Mouse (Mus musculus) embryonic facial prominence, embryonic 11.5 days (tissue): ENCODE measurements around the gene Bsdc1. TPM values are rescaled to one million over a fixed set of nuclear protein-coding genes. Genes with fewer than 3 reads are reported as not detected.
"Not testable (repeated sequence)": the region's sequence is repeated elsewhere in the genome, so short reads cannot be mapped to it uniquely, and the experiment has no call there.

Experiments
- ATAC-seq: fragments of 200-750 bp; cut with Nextera tagmentation; replicated peaks from 2 replicates; pipeline ENCODE4 v1.8.0; 2017; ENCODE audit warnings: low read depth; ENCODE audit not compliant: insufficient number of reproducible peaks, low FRiP score, low TSS enrichment
- DNase-seq: peaks from one replicate; pipeline ENCODE4 v3.0.0-alpha.2; 2015; ENCODE audit warnings: low spot score
- H3K27ac ChIP-seq: fragments of 300-500 bp; sonication (generic); replicated peaks from 2 replicates; pipeline ENCODE4 v1.5.1; 2014; ENCODE audit warnings: mild to moderate bottlenecking, low read depth, low read length, control low read depth
- H3K27me3 ChIP-seq: fragments of 300-500 bp; sonication (generic); 2 replicates; pipeline ENCODE4 v1.6.1; 2014; ENCODE audit warnings: mild to moderate bottlenecking, low read length, moderate library complexity, mixed read lengths; ENCODE audit not compliant: control insufficient read depth, insufficient read depth
- H3K36me3 ChIP-seq: fragments of 300-500 bp; sonication (generic); replicated peaks from 2 replicates; pipeline ENCODE4 v1.6.1; 2014; ENCODE audit warnings: low read depth, mild to moderate bottlenecking, low read length, moderate library complexity, mixed read lengths; ENCODE audit not compliant: control insufficient read depth, insufficient read depth
- H3K4me1 ChIP-seq: fragments of 300-500 bp; sonication (generic); 2 replicates; pipeline ENCODE4 v1.6.1; 2014; ENCODE audit warnings: low read length, mixed read lengths; ENCODE audit not compliant: control insufficient read depth, insufficient read depth
- H3K4me2 ChIP-seq: fragments of 300-500 bp; sonication (generic); 2 replicates; pipeline ENCODE4 v1.6.1; 2014; ENCODE audit warnings: low read depth, mild to moderate bottlenecking, control low read depth, low read length, moderate library complexity
- H3K4me3 ChIP-seq: fragments of 300-500 bp; sonication (generic); 2 replicates; pipeline ENCODE4 v1.5.1; 2014; ENCODE audit warnings: low read depth, low read length, control low read depth
- H3K9ac ChIP-seq: fragments of 300-500 bp; sonication (generic); replicated peaks from 2 replicates; pipeline ENCODE4 v1.6.1; 2014; ENCODE audit warnings: mild to moderate bottlenecking, control low read depth, low read length
- H3K9me3 ChIP-seq: fragments of 300-500 bp; sonication (generic); replicated peaks from 2 replicates; pipeline ENCODE4 v1.6.1; 2016; ENCODE audit warnings: mild to moderate bottlenecking, low read length, inconsistent platforms, mixed read lengths; ENCODE audit not compliant: control insufficient read depth
- WGBS: fragments of 180-500 bp; shearing (Covaris S2); extraction: QIAGEN DNeasy Blood & Tissue Kit; methylation state at CpG from one replicate; pipeline ENCODE4 v1.1.7; 2014; 5-methylcytosine and 5-hydroxymethylcytosine counted together
- polyA plus RNA-seq: library from polyadenylated mRNA; unstranded; fragments of >200 nt; fragmentation: Nextera tagmentation; extraction: Ambion mirVana; gene quantifications from 2 replicates; pipeline ENCODE4 v1.2.1, GENCODE M21; 2014

Gene Bsdc1
- polyA plus RNA-seq, 1 experiment from 2014 or later = 21.2 TPM

DNA sequence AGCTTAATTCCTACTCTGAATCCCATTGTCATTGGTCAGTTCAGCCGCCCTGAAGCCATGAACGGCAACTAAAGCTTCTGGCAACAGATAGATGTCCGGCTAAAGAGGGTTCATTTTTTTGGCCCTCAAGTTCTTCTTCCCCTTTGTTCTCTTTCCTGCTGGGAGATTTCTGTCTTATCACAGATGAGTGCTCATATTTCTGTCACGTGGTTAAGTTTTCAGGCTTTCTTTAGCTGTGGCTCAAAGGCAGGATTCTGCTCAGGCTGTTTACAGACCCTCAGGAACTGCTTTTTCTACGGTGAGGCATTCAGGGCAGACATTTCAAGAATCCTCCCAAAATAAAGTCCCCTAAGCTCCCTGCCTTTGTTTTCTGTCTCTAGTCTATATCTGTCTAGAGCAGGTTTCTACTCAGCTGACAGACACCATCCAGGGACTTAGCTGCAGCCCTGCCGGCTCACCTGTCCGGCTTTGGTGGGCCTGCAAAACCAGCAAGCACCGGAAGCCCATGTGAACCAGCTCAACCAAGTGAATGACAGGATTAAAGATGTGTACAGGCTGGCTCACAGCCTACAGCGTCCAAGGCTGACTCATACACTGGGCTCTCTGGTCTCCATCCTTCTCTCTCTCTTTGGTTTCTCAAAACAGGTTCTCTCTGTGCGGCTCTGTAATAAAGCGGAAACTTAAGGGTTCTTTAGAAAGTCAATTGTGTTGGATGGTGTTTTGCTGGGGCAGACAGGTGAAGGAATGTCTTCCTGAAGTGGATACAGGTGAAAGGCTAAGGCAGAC lies 13.4 kb upstream of the Bsdc1 start:
- ATAC-seq (no peak), DNase-seq (no peak)
- H3K4me1 ChIP-seq = no peaks in the 10 kb centered on the region
- no peaks in the 10 kb centered on the region for H3K9me3 ChIP-seq
- H3K27ac ChIP-seq = no peak overlapping the region
- WGBS = 81% methylated on average over 11 of the region's 11 CpGs
- no peak overlapping the region for H3K4me3 ChIP-seq
- H3K9ac ChIP-seq = no peak overlapping the region
- H3K4me2 ChIP-seq = no peak overlapping the region
- no peaks in the 10 kb centered on the region for H3K36me3 ChIP-seq
- no peaks in the 10 kb centered on the region for H3K27me3 ChIP-seq

DNA sequence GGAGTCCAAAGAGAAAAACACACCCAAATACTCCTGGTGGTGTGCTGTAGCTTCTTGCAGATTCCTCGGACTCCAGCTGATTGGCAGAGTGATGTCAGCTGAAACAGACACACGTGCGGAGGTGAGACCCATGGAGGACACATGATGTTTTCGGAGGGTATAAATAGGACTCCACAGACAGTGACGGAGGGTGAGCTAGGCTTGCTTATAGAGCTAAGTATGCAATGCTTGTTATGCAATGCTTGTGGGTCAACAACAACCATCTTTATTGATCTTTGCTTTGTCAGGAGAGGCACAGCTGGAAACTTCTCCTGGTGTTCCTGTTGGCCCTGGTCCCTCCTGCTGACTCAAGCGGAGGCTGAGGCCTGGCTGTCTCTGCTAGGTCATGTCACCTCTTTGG lies 12.7 kb upstream of the Bsdc1 start:
- 79% methylated on average over 6 of the region's 6 CpGs for WGBS
- H3K27ac ChIP-seq = no peak overlapping the region
- H3K36me3 ChIP-seq = no peaks in the 10 kb centered on the region

DNA sequence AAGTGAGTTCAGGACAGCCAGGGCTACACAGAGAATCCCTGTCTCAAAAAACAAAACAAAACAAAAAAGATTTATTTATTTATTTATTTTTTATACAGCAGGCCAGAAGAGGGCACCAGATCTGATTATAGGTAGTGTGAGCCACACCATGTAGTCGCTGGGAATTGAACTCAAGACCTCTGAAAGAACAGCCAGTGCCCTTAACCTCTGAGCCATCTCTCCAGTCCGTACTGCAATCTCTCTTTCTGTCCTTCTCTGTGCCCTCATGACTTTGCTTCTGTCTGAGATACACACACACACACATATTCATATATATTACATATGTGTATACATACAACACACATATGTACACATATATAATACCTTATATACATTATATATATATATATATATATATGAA lies 10.5 kb upstream of the Bsdc1 start:
- no peak overlapping the region for H3K9ac ChIP-seq
- H3K36me3 ChIP-seq = no peaks in the 10 kb centered on the region
- ATAC-seq = no peak
- H3K9me3 ChIP-seq = no peaks in the 10 kb centered on the region
- no peak for DNase-seq
- H3K4me1 ChIP-seq = no peaks in the 10 kb centered on the region
- no peak overlapping the region for H3K27ac ChIP-seq
- no peak overlapping the region for H3K4me2 ChIP-seq
- H3K4me3 ChIP-seq = no peak overlapping the region
- 72% methylated on average over 2 of the region's 2 CpGs for WGBS
- no peaks in the 10 kb centered on the region for H3K27me3 ChIP-seq

More for the DNA sequence above, 12.7 kb upstream of the Bsdc1 start:
- H3K9me3 ChIP-seq = no peaks in the 10 kb centered on the region
- ATAC-seq (no peak), DNase-seq (no peak)
- H3K4me3 ChIP-seq = no peak overlapping the region
- H3K9ac ChIP-seq = no peak overlapping the region
- H3K27me3 ChIP-seq = no peaks in the 10 kb centered on the region
- no peaks in the 10 kb centered on the region for H3K4me1 ChIP-seq
- no peak overlapping the region for H3K4me2 ChIP-seq

DNA sequence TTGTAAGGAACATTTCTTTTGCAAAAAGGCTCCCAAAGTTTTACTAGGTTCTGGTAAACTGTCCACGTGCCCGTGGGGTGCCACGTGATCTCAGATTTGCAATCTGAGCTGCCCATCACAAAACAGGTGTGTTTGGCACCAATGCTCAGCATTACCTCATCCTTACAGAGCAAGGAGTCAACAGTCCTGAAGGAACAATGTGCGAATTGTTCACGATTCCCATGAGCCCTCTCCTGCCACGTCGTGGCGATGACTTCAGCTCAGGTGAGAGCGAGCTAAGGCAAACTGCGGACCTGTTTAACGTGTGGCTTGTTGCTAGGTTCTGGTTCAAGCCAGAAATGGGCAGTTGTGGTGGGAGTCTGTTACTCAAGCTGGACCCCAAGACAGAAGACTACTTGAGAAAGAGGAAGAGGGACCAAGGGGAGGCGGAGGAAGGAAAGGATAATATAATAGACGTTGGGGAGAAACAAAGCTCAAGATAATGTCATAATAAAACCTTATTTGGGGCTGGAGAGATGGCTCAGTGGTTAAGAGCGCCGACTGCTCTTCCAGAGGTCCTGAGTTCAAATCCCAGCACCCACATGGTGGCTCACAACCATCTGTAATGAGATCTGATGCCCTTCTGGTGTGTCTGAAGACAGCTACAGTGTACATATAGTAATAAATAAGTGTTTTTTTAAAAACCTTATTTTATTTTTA lies 9.8 kb upstream of the Bsdc1 start:
- no peaks in the 10 kb centered on the region for H3K36me3 ChIP-seq
- ATAC-seq (no peak), DNase-seq (no peak)
- H3K9ac ChIP-seq = no peak overlapping the region
- no peak overlapping the region for H3K27ac ChIP-seq
- H3K4me1 ChIP-seq = no peaks in the 10 kb centered on the region
- no peak overlapping the region for H3K4me2 ChIP-seq
- no peak overlapping the region for H3K4me3 ChIP-seq
- WGBS = 83% methylated on average over 15 of the region's 15 CpGs
- no peaks in the 10 kb centered on the region for H3K9me3 ChIP-seq
- H3K27me3 ChIP-seq = no peaks in the 10 kb centered on the region

DNA sequence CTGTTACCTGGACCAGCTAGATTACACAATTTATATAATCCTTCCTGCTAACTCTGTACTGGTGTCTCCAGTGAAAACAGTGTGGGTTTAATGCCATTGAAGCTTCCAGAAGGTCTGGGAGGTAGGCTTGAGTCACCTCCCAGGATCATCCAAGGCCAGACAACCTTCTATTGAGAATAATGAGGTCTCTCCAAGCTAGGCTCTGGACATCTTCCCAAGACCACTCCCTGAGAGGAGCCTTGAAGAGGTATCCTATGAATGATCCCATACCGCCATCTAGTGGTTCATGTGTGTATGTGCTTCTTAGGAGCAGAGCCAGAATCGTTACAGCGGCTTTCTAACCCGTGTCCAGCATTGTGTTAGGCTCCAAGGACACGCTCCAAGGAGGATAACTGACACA lies 6.1 kb upstream of the Bsdc1 start:
- WGBS = 6% methylated on average over 5 of the region's 5 CpGs
- Histone ChIP-seq H3K27ac (no peak overlapping the region), H3K9me3 (no peaks in the 10 kb centered on the region), H3K4me2 (no peak overlapping the region), H3K9ac (no peak overlapping the region), H3K4me3 (no peak overlapping the region), H3K27me3 (no peaks in the 10 kb centered on the region), H3K4me1 (no peaks in the 10 kb centered on the region), H3K36me3 (no peaks in the 10 kb centered on the region)
- ATAC-seq = peak; percentile 86
- DNase-seq = peak; percentile 92

DNA sequence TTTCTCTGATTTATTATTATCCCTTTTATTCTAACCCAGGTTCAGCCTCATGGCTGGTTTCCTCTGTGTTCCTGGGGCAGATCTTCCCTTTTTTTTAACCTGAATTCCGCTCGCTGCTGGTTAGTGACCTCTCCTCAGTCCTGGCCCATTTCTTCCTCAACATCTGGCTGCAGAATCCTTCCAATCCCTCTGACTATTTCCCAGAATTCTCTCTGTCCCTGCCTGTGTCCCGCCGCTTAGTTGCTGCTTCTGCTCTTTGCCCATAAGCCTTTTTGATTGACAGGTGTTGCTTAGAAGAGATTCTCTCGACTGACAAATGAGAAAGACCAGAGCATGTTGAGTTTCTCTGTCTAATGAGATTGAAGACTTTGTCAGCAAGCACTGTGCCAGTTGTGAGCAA lies 5.3 kb upstream of the Bsdc1 start:
- Histone ChIP-seq H3K9ac (no peak overlapping the region), H3K4me2 (no peak overlapping the region), H3K27ac (no peak overlapping the region), H3K4me1 (no peaks in the 10 kb centered on the region), H3K36me3 (no peaks in the 10 kb centered on the region), H3K27me3 (no peaks in the 10 kb centered on the region), H3K4me3 (no peak overlapping the region), H3K9me3 (no peaks in the 10 kb centered on the region)
- 58% methylated on average over 5 of the region's 5 CpGs for WGBS
- DNase-seq = no peak
- no peak for ATAC-seq

DNA sequence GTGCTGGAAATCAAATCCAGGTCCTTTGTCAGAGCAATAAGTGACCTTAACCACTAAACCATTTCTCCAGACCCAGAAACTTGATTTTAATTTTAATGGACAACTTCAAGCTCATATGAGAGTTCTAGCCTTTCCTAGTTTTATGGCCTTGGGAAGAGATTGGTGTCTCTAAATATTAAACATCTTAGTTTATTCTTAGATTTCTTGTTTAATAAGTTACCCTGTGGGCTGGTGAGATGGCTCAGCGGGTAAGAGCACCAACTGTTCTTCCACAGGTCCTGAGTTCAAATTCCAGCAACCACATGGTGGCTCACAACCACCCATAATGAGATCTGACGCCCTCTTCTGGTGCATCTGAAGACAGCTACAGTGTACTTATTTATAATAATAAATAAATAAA lies 4.1 kb upstream of the Bsdc1 start:
- H3K27ac ChIP-seq, H3K9ac ChIP-seq, H3K36me3 ChIP-seq, H3K4me1 ChIP-seq, DNase-seq, H3K9me3 ChIP-seq, ATAC-seq, H3K27me3 ChIP-seq, H3K4me2 ChIP-seq, H3K4me3 ChIP-seq: not testable (repeated sequence)
- 72% methylated on average over 2 of the region's 2 CpGs for WGBS

DNA sequence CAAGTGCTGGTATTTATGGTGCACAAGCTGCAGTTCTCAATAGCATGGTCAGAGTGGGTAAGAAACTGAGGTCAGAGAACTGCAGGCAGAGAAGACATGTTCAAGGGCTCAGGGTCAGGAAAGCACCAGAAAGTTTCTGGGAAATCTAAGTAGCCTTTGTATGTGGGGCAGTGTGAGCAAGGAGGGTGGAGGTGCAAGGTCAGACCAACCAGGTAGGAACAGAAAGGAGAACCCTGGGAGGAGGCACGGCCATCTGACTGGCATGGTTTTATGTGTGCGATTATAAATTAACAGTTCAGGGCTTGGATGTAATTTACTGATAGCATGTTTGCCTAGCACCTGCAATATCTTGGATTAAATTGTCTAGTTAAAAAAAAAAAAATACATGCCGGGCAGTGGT lies 1.7 kb upstream of the Bsdc1 start:
- no peak overlapping the region for H3K27ac ChIP-seq
- no peaks in the 10 kb centered on the region for H3K4me1 ChIP-seq
- H3K4me3 ChIP-seq = no peak overlapping the region
- H3K36me3 ChIP-seq = no peaks in the 10 kb centered on the region
- no peaks in the 10 kb centered on the region for H3K27me3 ChIP-seq
- H3K4me2 ChIP-seq = no peak overlapping the region
- no peaks in the 10 kb centered on the region for H3K9me3 ChIP-seq
- no peak overlapping the region for H3K9ac ChIP-seq
- DNase-seq (no peak), ATAC-seq (no peak)
- 86% methylated on average over 3 of the region's 3 CpGs for WGBS
